Mouse (Mus musculus) subcutaneous adipose tissue, adult 2 months (tissue): ENCODE results near the gene Tmem69. TPM values are rescaled to one million over a fixed set of nuclear protein-coding genes. Genes with fewer than 3 reads are reported as not detected.

Experiments used
- polyA plus RNA-seq: library from polyadenylated mRNA; depleted of rRNA; stranded (reverse); fragments of >200 nt; gene quantifications from 2 replicates; pipeline ENCODE4 v1.2.3, GENCODE M21; 2012; ENCODE audit warnings: low replicate concordance; rRNA removed

Gene Tmem69
- polyA plus RNA-seq, result 7.0 and 8.5 TPM in 2 replicates

GRCm38 (mm10) chr4:116555413-116556300, at the start of gene Tmem69:
Tmem69 (minus strand) TSS chr4:116555936.

DNA sequence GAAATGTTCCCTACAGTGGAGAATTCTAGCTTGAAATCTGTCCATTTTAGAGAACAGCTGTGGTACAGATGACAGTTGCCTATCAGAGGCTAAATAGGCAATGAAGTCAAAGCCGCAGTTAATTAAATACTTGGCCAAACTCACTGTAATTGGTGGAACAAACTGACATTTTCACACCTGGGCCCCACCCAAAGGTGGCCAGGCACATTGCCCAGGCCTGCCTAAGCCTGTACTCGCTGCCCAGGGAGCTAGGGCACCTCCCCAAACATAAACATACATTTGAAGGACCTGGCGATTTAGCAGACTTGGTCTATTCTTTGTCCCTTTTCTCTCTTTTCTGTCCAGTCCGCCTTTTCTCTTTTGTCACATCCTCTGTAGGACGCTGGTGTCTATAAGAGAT, 40.6 kb upstream of the Tmem69 start, which contains the start of gene Ccdc17:
TSS of gene Ccdc17 (plus strand) at position 276 of the 400 bp plus-strand sequence.

GRCm38 (mm10) chr4:116557306-116558121, 1.8 kb upstream of the Tmem69 start, which contains the start of gene Gpbp1l1:
Gpbp1l1 (plus strand) TSS chr4:116557658.

GRCm38 (mm10) chr4:116507425-116508218, 48.1 kb downstream of the Tmem69 start, which contains the start of gene Ipp:
Ipp (plus strand) TSS chr4:116507549.

Other genes starting within 250 kb of the Tmem69 start
- 46.6 and 72.9 TPM in 2 replicates for gene Mast2, start 91.8 kb downstream of the Tmem69 start, polyA plus RNA-seq
- 3.8 and 4.1 TPM in 2 replicates for gene Ipp, start 48.4 kb downstream of the Tmem69 start, polyA plus RNA-seq
- 51.2 and 60.9 TPM in 2 replicates for gene Gpbp1l1, start 1.7 kb upstream of the Tmem69 start, polyA plus RNA-seq
- gene Ccdc17, start 40.7 kb upstream of the Tmem69 start, polyA plus RNA-seq, result 8.5 and 14.9 TPM in 2 replicates
- 1.8 and 7.7 TPM in 2 replicates for gene Nasp, start 72.0 kb upstream of the Tmem69 start, polyA plus RNA-seq
- 756 and 760 TPM in 2 replicates for gene Akr1a1, start 95.7 kb upstream of the Tmem69 start, polyA plus RNA-seq
- gene Prdx1, start 129.6 kb upstream of the Tmem69 start, polyA plus RNA-seq, result 206 and 234 TPM in 2 replicates
- 23.9 and 35.4 TPM in 2 replicates for gene Mmachc, start 152.5 kb upstream of the Tmem69 start, polyA plus RNA-seq
- gene Ccdc163, start 152.6 kb upstream of the Tmem69 start, polyA plus RNA-seq, result 21.5 and 47.7 TPM in 2 replicates
- gene Tesk2, start 165.0 kb upstream of the Tmem69 start, polyA plus RNA-seq, result 3.4 and 4.5 TPM in 2 replicates